Mouse (Mus musculus) intestine, postnatal 0 days (tissue): Measurements from ENCODE around the gene Socs7. TPM values are rescaled to one million over a fixed set of nuclear protein-coding genes. Genes with fewer than 3 reads are reported as not detected.

ENCODE experiments used
- ATAC-seq: fragments of 200-750 bp; cut with Nextera tagmentation; 2 replicates; pipeline ENCODE4 v1.8.0; 2017; ENCODE audit warnings: mild to moderate bottlenecking, moderate TSS enrichment, moderate library complexity
- H3K27ac ChIP-seq: fragments of 300-500 bp; sonication (generic); 2 replicates; pipeline ENCODE4 v1.5.1; 2014; ENCODE audit warnings: mild to moderate bottlenecking, low read depth, low read length, moderate library complexity
- H3K27me3 ChIP-seq: fragments of 300-500 bp; sonication (generic); replicated peaks from 2 replicates; pipeline ENCODE4 v1.6.1; 2014; ENCODE audit warnings: low read length, mixed read lengths; ENCODE audit not compliant: control insufficient read depth, insufficient read depth
- H3K36me3 ChIP-seq: fragments of 300-500 bp; sonication (generic); 2 replicates; pipeline ENCODE4 v1.6.1; 2014; ENCODE audit warnings: mild to moderate bottlenecking, moderate library complexity; ENCODE audit not compliant: control insufficient read depth, insufficient read depth
- H3K4me1 ChIP-seq: fragments of 300-500 bp; sonication (generic); replicated peaks from 2 replicates; pipeline ENCODE4 v1.6.1; 2014; ENCODE audit warnings: antibody characterized with exemption, low read length, mixed read lengths; ENCODE audit not compliant: control insufficient read depth, insufficient read depth
- H3K4me2 ChIP-seq: fragments of 300-500 bp; sonication (generic); replicated peaks from 2 replicates; pipeline ENCODE4 v1.6.1; 2014; ENCODE audit warnings: low read depth, mild to moderate bottlenecking, moderate library complexity
- H3K4me3 ChIP-seq: fragments of 300-500 bp; sonication (generic); 2 replicates; pipeline ENCODE4 v1.5.1; 2014; ENCODE audit warnings: low read depth, low read length
- H3K9ac ChIP-seq: fragments of 300-500 bp; sonication (generic); 2 replicates; pipeline ENCODE4 v1.6.1; 2014; ENCODE audit warnings: mild to moderate bottlenecking, low read depth, low read length
- H3K9me3 ChIP-seq: fragments of 300-500 bp; sonication (generic); 2 replicates; pipeline ENCODE4 v1.6.1; 2016; ENCODE audit warnings: mixed run types; ENCODE audit not compliant: control insufficient read depth
- CTCF ChIP-seq: sonication (generic); IDR thresholded peaks from 2 replicates; pipeline ENCODE4 v1.5.1; 2016; ENCODE audit warnings: low read depth, mild to moderate bottlenecking, control low read depth, antibody characterized with exemption, moderate library complexity
- WGBS: fragments of 180-500 bp; shearing (Covaris S2); extraction: QIAGEN DNeasy Blood & Tissue Kit; methylation state at CpG from one replicate; pipeline ENCODE4 v1.1.7; 2014; 5-methylcytosine and 5-hydroxymethylcytosine counted together
- polyA plus RNA-seq: library from polyadenylated mRNA; unstranded; fragments of >200 nt; fragmentation: Nextera tagmentation; extraction: Ambion mirVana; gene quantifications from 2 replicates; pipeline ENCODE4 v1.2.1, GENCODE M21; 2015

Gene Socs7
- polyA plus RNA-seq, 1 experiment from 2014 or later = 2.5 TPM

DNA sequence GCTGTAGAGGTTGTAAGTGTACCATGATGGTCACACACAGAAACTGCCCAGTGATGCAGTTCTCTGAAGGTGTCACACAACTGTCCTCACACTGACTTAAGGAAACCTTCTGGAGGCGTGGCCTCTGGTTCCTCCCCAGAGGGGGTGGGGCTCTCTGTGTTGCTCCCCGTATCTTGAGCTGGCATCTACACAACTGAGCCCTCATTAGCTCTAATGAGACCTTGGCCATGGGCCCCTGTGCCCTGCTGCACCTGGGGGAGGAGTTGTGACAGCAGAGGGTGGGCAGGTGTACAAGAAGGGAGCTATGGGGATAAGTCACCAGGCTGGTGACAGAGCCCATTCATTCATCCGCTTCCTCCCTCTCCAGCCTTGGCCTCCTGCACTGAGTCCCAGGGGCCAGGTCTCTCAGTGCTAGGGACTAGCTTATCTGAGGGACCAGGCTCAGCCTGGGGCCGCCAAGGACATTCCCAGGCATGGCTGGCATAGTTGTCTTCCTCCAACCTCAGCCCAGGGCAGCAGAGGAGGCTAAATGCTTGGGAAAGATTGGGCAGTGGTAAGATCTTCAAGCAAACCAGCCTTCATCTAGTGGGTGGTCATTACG is 61.8 kb downstream of the Socs7 start:
- Histone ChIP-seq H3K9ac (no peak overlapping the region), H3K27me3 (peaks cover 2% of the 10 kb centered on the region; the same call in 1 of the 2 replicates), H3K4me1 (no peaks in the 10 kb centered on the region; the same call in 1 of the 2 replicates), H3K36me3 (no peaks in the 10 kb centered on the region), H3K27ac (no peak overlapping the region), H3K9me3 (no peaks in the 10 kb centered on the region), H3K4me2 (peak overlapping the region; percentile 10; the same call in 1 of the 2 replicates), H3K4me3 (no peak overlapping the region)
- peak; percentile 28 for ATAC-seq
- TF ChIP-seq CTCF = no peak
- 50% methylated on average over 5 of the region's 5 CpGs for WGBS

DNA sequence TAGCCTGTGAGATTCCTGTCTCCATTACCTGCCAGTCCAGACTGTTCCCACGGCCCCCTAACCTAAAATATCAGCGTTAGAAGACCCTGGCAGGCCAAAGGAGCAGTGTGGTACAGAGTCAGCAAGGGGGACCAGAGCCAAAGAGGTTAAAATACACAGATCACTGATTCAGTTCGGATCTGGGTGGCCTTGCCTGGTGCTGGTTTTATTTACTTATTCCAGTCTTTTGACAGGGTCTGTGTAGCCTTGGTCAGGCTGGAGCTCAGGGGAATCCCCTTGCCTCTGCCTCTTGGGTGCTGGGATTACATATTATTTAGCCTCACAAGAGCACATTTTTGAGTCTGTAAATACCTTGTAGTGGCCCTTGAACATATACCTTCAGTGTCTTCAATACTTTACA is 62.5 kb downstream of the Socs7 start:
- TF ChIP-seq CTCF = no peak
- WGBS = 39% methylated on average over 3 of the region's 3 CpGs
- no peaks in the 10 kb centered on the region for H3K9me3 ChIP-seq
- no peak overlapping the region for H3K4me2 ChIP-seq
- no peak overlapping the region for H3K27ac ChIP-seq
- no peak overlapping the region for H3K9ac ChIP-seq
- ATAC-seq = no peak
- no peaks in the 10 kb centered on the region; the same call in 1 of the 2 replicates for H3K36me3 ChIP-seq
- no peaks in the 10 kb centered on the region; the same call in 1 of the 2 replicates for H3K4me1 ChIP-seq
- peaks cover 5% of the 10 kb centered on the region; the same call in 1 of the 2 replicates for H3K27me3 ChIP-seq
- no peak overlapping the region for H3K4me3 ChIP-seq

DNA sequence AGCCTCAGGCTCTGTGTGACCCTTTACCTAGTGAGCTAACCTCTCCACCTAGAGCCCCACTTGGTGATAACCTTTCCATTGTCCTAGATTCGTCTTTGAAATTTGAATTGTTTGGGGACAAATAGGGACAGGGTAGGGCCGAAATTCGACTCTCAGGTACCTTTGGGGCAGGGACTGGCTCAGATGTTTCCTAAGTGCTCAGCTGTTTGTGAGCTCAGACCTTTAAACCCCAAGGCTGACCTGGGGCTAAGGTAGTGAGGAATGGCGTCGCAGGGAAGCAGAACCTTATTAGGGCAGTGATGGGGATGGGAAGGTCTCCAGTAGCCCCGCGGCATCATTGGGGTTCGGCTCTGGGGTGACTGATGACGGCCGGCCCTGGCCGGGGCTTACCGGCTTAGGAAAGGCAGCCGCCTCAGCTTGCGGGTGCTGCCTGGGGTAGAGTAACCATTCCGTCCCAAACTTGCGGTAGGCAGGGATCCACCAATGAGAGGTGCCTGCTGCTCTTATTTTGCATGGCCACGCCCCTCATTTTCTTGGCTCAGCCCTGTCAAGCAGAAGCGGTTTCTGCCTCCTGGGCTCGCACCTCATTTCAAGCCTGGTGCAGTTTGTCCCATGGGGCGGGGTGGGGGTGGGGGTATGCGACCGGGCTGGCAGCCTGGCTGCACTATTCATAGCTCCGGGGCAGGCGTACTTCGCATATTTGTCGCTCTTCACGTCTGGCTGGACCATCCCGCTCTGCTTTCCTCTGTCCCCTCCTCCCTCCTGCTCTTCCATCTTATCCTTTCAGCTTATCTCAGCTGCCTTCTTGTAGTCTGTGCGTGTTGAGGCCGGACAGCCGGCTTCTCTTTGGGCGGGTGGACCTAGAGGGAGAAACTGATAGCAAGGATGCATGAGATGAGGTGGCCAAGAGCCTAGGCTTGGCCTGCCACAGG is 65.7 kb downstream of the Socs7 start:
- no peak for TF ChIP-seq CTCF
- Histone ChIP-seq H3K36me3 (no peaks in the 10 kb centered on the region; the same call in 1 of the 2 replicates), H3K27ac (no peak overlapping the region), H3K4me2 (peak overlapping the region; percentile 62), H3K4me3 (peak overlapping the region; percentile 18), H3K4me1 (no peaks in the 10 kb centered on the region; the same call in 1 of the 2 replicates), H3K9ac (no peak overlapping the region), H3K9me3 (no peaks in the 10 kb centered on the region), H3K27me3 (peaks cover 5% of the 10 kb centered on the region; the same call in 1 of the 2 replicates)
- ATAC-seq = peak; percentile 39; the same call in 1 of the 2 replicates
- WGBS = 2% methylated on average over 32 of the region's 32 CpGs

DNA sequence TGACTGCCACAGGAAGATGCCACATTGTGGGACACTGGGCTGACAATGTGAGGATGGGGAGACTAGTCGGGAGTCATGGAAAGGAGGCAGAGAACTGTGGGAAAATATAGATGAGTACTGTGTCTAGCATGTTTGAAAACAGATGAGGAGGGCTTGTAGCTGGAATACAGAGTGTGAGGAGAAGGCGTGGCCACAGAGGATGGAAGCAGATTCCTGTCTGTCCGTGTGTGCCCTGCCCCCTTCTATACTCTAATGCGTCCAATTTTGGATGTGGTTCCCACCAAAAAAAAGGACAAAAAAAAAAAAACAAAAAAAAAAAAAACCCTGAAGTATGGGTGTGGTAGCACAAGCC is 66.4 kb downstream of the Socs7 start:
- no peak overlapping the region for H3K9ac ChIP-seq
- H3K4me1 ChIP-seq = no peaks in the 10 kb centered on the region; the same call in 1 of the 2 replicates
- H3K36me3 ChIP-seq = no peaks in the 10 kb centered on the region; the same call in 1 of the 2 replicates
- H3K4me2 ChIP-seq = peak overlapping the region; percentile 62
- 39% methylated on average over 4 of the region's 4 CpGs for WGBS
- no peak for TF ChIP-seq CTCF
- no peak for ATAC-seq
- no peaks in the 10 kb centered on the region for H3K9me3 ChIP-seq
- peak overlapping the region; percentile 18; the same call in 1 of the 2 replicates for H3K4me3 ChIP-seq
- H3K27me3 ChIP-seq = peaks cover 5% of the 10 kb centered on the region; the same call in 1 of the 2 replicates
- H3K27ac ChIP-seq = no peak overlapping the region

DNA sequence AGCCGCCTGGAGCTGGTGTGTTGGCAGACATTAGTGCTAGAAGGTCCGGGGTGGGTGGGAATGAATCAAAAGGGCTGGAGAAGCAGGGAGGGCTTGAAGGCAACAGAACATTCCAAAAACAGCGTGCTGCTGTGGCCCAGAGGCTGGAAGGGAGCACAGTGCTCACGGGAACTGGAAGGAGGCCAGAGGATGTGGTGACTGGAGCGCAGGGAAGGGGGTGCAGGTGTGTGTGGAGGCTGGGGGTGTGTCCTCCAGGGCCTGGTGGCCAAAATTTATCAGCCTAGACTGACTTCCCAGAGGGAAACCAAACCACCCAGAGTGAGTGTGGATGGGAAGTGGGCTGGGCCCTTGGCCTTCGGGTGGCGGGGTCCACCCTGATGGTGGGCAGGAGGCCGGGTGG is 67.3 kb downstream of the Socs7 start:
- 73% methylated on average over 8 of the region's 8 CpGs for WGBS
- Histone ChIP-seq H3K4me3 (no peak overlapping the region), H3K27ac (no peak overlapping the region), H3K27me3 (peaks cover 5% of the 10 kb centered on the region; the same call in 1 of the 2 replicates), H3K4me2 (no peak overlapping the region), H3K36me3 (no peaks in the 10 kb centered on the region; the same call in 1 of the 2 replicates), H3K9ac (no peak overlapping the region), H3K4me1 (no peaks in the 10 kb centered on the region; the same call in 1 of the 2 replicates), H3K9me3 (no peaks in the 10 kb centered on the region)
- TF ChIP-seq CTCF = no peak
- no peak for ATAC-seq

DNA sequence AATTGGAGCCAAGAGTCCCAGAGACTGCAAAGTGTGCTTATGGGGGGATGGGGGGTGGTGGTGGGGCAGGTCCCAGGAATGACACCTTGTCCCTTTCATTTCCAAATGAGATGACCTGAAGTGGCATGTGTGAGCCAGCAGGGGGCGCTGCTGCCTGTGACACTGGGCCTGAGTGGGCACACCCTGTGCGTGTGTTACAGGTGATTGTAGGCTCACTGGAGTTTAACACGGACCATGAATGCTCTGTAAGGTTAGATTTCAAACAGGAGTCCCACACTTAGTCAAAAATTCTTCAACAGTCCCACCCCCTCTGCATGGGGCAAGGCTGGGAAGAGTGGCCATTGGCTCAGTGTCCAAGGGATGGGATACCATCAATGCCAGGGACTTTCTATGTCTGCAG is 69.7 kb downstream of the Socs7 start:
- Histone ChIP-seq H3K4me1 (no peaks in the 10 kb centered on the region; the same call in 1 of the 2 replicates), H3K27ac (no peak overlapping the region), H3K9ac (no peak overlapping the region), H3K4me3 (no peak overlapping the region), H3K9me3 (no peaks in the 10 kb centered on the region), H3K27me3 (peaks cover 5% of the 10 kb centered on the region; the same call in 1 of the 2 replicates), H3K4me2 (no peak overlapping the region), H3K36me3 (no peaks in the 10 kb centered on the region; the same call in 1 of the 2 replicates)
- no peak for ATAC-seq
- WGBS = 6% methylated on average over 3 of the region's 3 CpGs
- TF ChIP-seq CTCF = peak; percentile 97
